Mouse (Mus musculus) liver, embryonic 14.5 days (tissue): ENCODE measurements at regions not wholly inside any gene's neighbourhood (a gene's known extent, or its start where the extent isn't known, plus 50 kb on each side); places are given as distances from the start of the nearest gene placed in this dataset.

Experiments used
- CTCF ChIP-seq: IDR thresholded peaks from 2 replicates; pipeline ENCODE4 v1.5.1; 2016; ENCODE audit warnings: antibody characterized with exemption, low read depth, control low read depth
- EP300 ChIP-seq: IDR thresholded peaks from 2 replicates; pipeline ENCODE4 v1.6.1; 2016; ENCODE audit warnings: antibody characterized with exemption, low read depth

GRCm38 (mm10) chr11:110902918-110903317 lies 64.9 kb upstream of the Kcnj16 start:
- TF ChIP-seq CTCF (no peak), EP300 (no peak)
